Mouse (Mus musculus): ENCODE results near the gene Aldh8a1.

GRCm38 (mm10) chr10:21378196-21378944 is 1.3 kb downstream of the Aldh8a1 start:
- TF ChIP-seq CTCF (IDR thresholded peaks at IDR 0.05; ENCODE audit: low read depth) (peak; percentile 84), EP300 (IDR thresholded peaks at IDR 0.05; ENCODE audit: low read depth) (peak; percentile 54; the same call in 1 of the 2 replicates)
